Comparison of ENCODE assay signal across 15 mouse cellular contexts in genomic region chr14:45653756-45654155, GRCm38 (mm10). TPM values are rescaled to one million over a fixed set of nuclear protein-coding genes. Genes with fewer than 3 reads are reported as not detected.
DNase-seq lines count a peak whose midpoint lies in the region; ATAC-seq lines count a peak whose summit lies in the region.
"Had no signal": no experiment of that assay in that cellular context is flagged by ENCODE, and none has a peak within 500 bp of the region (broad histone marks: within the 10 kb centered on the region; RNA-seq: fewer than 3 reads in every experiment).

No protein-coding gene starts in this region.

- no peak for DNase-seq in hindbrain, embryonic 14.5 days (ENCODE audit: low spot score)
- DNase-seq in MEL-GATA-1-ER (ENCODE audit: extremely low read depth, low read depth), result peak; percentile 52
- no peak for DNase-seq in lung, postnatal 14 days
- DNase-seq in kidney, postnatal 25 days, result no peak
- DNase-seq: cerebellum, postnatal 25 days; forebrain, postnatal 0 days; gastrocnemius, postnatal 36 days; kidney, adult 9 months; lung, adult 18-20 months; thymus, postnatal 4 days had no signal

- no peak for ATAC-seq in hindbrain, embryonic 14.5 days (ENCODE audit: low FRiP score)
- ATAC-seq in hindbrain, embryonic 12.5 days (ENCODE audit: low FRiP score), result no peak
- peak; percentile 78 for ATAC-seq in erythroid progenitor cell, adult 5-6 weeks (replicated peaks; ENCODE audit: low FRiP score, poor library complexity, severe bottlenecking)
- peak; percentile 49 for ATAC-seq in megakaryocyte progenitor cell, adult 5-6 weeks (replicated peaks; ENCODE audit: poor library complexity)
- ATAC-seq: forebrain, postnatal 0 days; Patski had no signal

- H3K4me2 ChIP-seq in hindbrain, embryonic 14.5 days (replicated peaks), result peak overlapping the region; percentile 85
- H3K4me2 ChIP-seq in hindbrain, embryonic 12.5 days (replicated peaks), result no peak overlapping the region
- H3K4me2 ChIP-seq: embryonic facial prominence, embryonic 13.5 days had no signal

- no peak overlapping the region for H3K9ac ChIP-seq in hindbrain, embryonic 14.5 days
- no peak overlapping the region for H3K9ac ChIP-seq in hindbrain, embryonic 12.5 days
- H3K9ac ChIP-seq: embryonic facial prominence, embryonic 13.5 days; forebrain, postnatal 0 days had no signal

- WGBS in hindbrain, embryonic 14.5 days, result 82% methylated on average over 2 of the region's 2 CpGs
- 81% methylated on average over 2 of the region's 2 CpGs for WGBS in hindbrain, embryonic 12.5 days

- H3K27ac ChIP-seq in hindbrain, embryonic 14.5 days, result no peak overlapping the region
- no peak overlapping the region for H3K27ac ChIP-seq in hindbrain, embryonic 12.5 days
- H3K27ac ChIP-seq: embryonic facial prominence, embryonic 13.5 days had no signal

- peaks cover 54% of the 10 kb centered on the region for H3K4me1 ChIP-seq in hindbrain, embryonic 14.5 days (replicated peaks; ENCODE audit: control insufficient read depth, insufficient read depth, low read length)
- peaks cover 31% of the 10 kb centered on the region for H3K4me1 ChIP-seq in hindbrain, embryonic 12.5 days

- no peaks in the 10 kb centered on the region for H3K9me3 ChIP-seq in hindbrain, embryonic 14.5 days (ENCODE audit: control insufficient read depth, low read length)
- no peaks in the 10 kb centered on the region for H3K9me3 ChIP-seq in hindbrain, embryonic 12.5 days (replicated peaks)
- H3K9me3 ChIP-seq: embryonic facial prominence, embryonic 13.5 days had no signal

- no peak overlapping the region for H3K4me3 ChIP-seq in hindbrain, embryonic 14.5 days (replicated peaks; ENCODE audit: low read length)
- no peak overlapping the region for H3K4me3 ChIP-seq in hindbrain, embryonic 12.5 days
- H3K4me3 ChIP-seq: embryonic facial prominence, embryonic 13.5 days had no signal

- H3K36me3 ChIP-seq in hindbrain, embryonic 14.5 days (replicated peaks; ENCODE audit: control insufficient read depth, insufficient read depth), result no peaks in the 10 kb centered on the region
- no peaks in the 10 kb centered on the region for H3K36me3 ChIP-seq in hindbrain, embryonic 12.5 days
- H3K36me3 ChIP-seq: embryonic facial prominence, embryonic 13.5 days had no signal

- H3K27me3 ChIP-seq in hindbrain, embryonic 14.5 days (ENCODE audit: control insufficient read depth, insufficient read depth, low read length), result no peaks in the 10 kb centered on the region
- no peaks in the 10 kb centered on the region for H3K27me3 ChIP-seq in hindbrain, embryonic 12.5 days
- H3K27me3 ChIP-seq: embryonic facial prominence, embryonic 13.5 days; Patski had no signal

RNA-seq across cellular contexts. Expression of gene Ddhd1, which starts 4.2 kb away (rescaled TPM):
- 28.4 and 28.7 TPM in 2 replicates for polyA plus RNA-seq in hindbrain, embryonic 14.5 days (2014; fragmentation: Nextera tagmentation; extraction: Ambion mirVana)
- 17.9 and 20.8 TPM in 2 replicates for polyA plus RNA-seq in hindbrain, embryonic 12.5 days (2016; fragmentation: Nextera tagmentation; extraction: Ambion mirVana)
- total RNA-seq in erythroid progenitor cell, adult 5-6 weeks (2015; ENCODE audit: low replicate concordance), result 118 and 134 TPM in 2 replicates
- 173 and 254 TPM in 2 replicates for total RNA-seq in erythroid progenitor cell, adult 5-6 weeks (2017; ENCODE audit: low replicate concordance)
- 18.6 and 18.9 TPM in 2 replicates for total RNA-seq in megakaryocyte progenitor cell, adult 5-6 weeks (2015)
- 18.2 and 21.9 TPM in 2 replicates for total RNA-seq in megakaryocyte progenitor cell, adult 5-6 weeks (2017)

Comparison
In these comparisons a context has a peak if more than half of its experiments do, and no peak if none do; other contexts are left out.
1. ATAC-seq: peak in erythroid progenitor cell, adult 5-6 weeks (single experiment) and megakaryocyte progenitor cell, adult 5-6 weeks (single experiment); none in hindbrain, embryonic 14.5 days (single experiment) and hindbrain, embryonic 12.5 days (single experiment).
2. RNA of gene Ddhd1, which starts 4.2 kb away (total RNA-seq): 118 to 254 TPM in erythroid progenitor cell, adult 5-6 weeks; 18.2 to 21.9 TPM in megakaryocyte progenitor cell, adult 5-6 weeks; every median in the first group is over 4 times any median in the second.